In genomic region chr13:45513009-45513984, GRCm38 (mm10) we compare ENCODE assay signal across 10 mouse cellular contexts. TPM values are rescaled to one million over a fixed set of nuclear protein-coding genes. Genes with fewer than 3 reads are reported as not detected.
DNase-seq lines count a peak whose midpoint lies in the region; ATAC-seq and TF ChIP-seq lines count a peak whose summit lies in the region.
"Had no signal": no experiment of that assay in that cellular context is flagged by ENCODE, and none has a peak within 500 bp of the region (broad histone marks: within the 10 kb centered on the region; RNA-seq: fewer than 3 reads in every experiment).

No protein-coding gene starts in this region.

- no peak; the same call in 1 of the 2 replicates for ATAC-seq in megakaryocyte, adult 5-6 weeks (ENCODE audit: poor library complexity, severe bottlenecking)
- ATAC-seq in embryonic facial prominence, embryonic 15.5 days (ENCODE audit: insufficient number of reproducible peaks, low FRiP score, low TSS enrichment, low read depth): no peak
- ATAC-seq: forebrain, embryonic 16.5 days had no signal

- H3K27ac ChIP-seq in heart, embryonic 10.5 days: peak overlapping the region; percentile 93
- 0 out of 2 replicates have a peak overlapping the region, but pooled peaks have one; percentile 34 for H3K27ac ChIP-seq in embryonic facial prominence, embryonic 15.5 days (replicated peaks)

- intact Hi-C loops in heart, postnatal 25 days (cut with DNase I): no loop called here

- H3K4me3 ChIP-seq in heart, embryonic 10.5 days: no peak overlapping the region
- H3K4me3 ChIP-seq in megakaryocyte, embryonic 14.5 days (replicated peaks): peak overlapping the region; percentile 81
- H3K4me3 ChIP-seq in embryonic facial prominence, embryonic 15.5 days (replicated peaks): no peak overlapping the region
- no peak overlapping the region for H3K4me3 ChIP-seq in myocyte

- TF ChIP-seq POLR2A in myocyte (IDR thresholded peaks at IDR 0.05; ENCODE audit: insufficient read length, low read depth): no peak

- WGBS in heart, embryonic 10.5 days: 55% methylated on average over 12 of the region's 12 CpGs
- WGBS in embryonic facial prominence, embryonic 15.5 days: 69% methylated on average over 12 of the region's 12 CpGs

- H3K36me3 ChIP-seq in heart, embryonic 10.5 days: peaks cover 15% of the 10 kb centered on the region; the same call in 1 of the 2 replicates
- peaks cover 70% of the 10 kb centered on the region for H3K36me3 ChIP-seq in megakaryocyte, embryonic 14.5 days (replicated peaks; ENCODE audit: low read length)
- no peaks in the 10 kb centered on the region for H3K36me3 ChIP-seq in embryonic facial prominence, embryonic 15.5 days
- no peaks in the 10 kb centered on the region for H3K36me3 ChIP-seq in myocyte (ENCODE audit: control insufficient read depth, insufficient read depth)

- no peaks in the 10 kb centered on the region for H3K9me3 ChIP-seq in heart, embryonic 10.5 days
- no peaks in the 10 kb centered on the region for H3K9me3 ChIP-seq in megakaryocyte, embryonic 14.5 days
- no peaks in the 10 kb centered on the region for H3K9me3 ChIP-seq in embryonic facial prominence, embryonic 15.5 days (replicated peaks)

- H3K9ac ChIP-seq in embryonic facial prominence, embryonic 15.5 days: no peak overlapping the region

- H3K4me2 ChIP-seq in embryonic facial prominence, embryonic 15.5 days (replicated peaks): no peak overlapping the region
- peak overlapping the region; percentile 32 for H3K4me2 ChIP-seq in myocyte (ENCODE audit: low read depth)

- H3ac ChIP-seq in myocyte (ENCODE audit: control insufficient read depth, insufficient read length): no peak overlapping the region

- no peaks in the 10 kb centered on the region for H3K79me2 ChIP-seq in myocyte (ENCODE audit: control insufficient read depth, insufficient read depth)

- H3K4me1 ChIP-seq in heart, embryonic 10.5 days: peaks cover 81% of the 10 kb centered on the region
- H3K4me1 ChIP-seq in megakaryocyte, embryonic 14.5 days: peaks cover 87% of the 10 kb centered on the region
- peaks cover 60% of the 10 kb centered on the region for H3K4me1 ChIP-seq in embryonic facial prominence, embryonic 15.5 days

- H3K27me3 ChIP-seq in heart, embryonic 10.5 days (ENCODE audit: insufficient read depth, poor library complexity, severe bottlenecking): no peaks in the 10 kb centered on the region
- no peaks in the 10 kb centered on the region for H3K27me3 ChIP-seq in megakaryocyte, embryonic 14.5 days (replicated peaks)
- H3K27me3 ChIP-seq in embryonic facial prominence, embryonic 15.5 days: no peaks in the 10 kb centered on the region
- H3K27me3 ChIP-seq in myocyte (ENCODE audit: control insufficient read depth, insufficient read depth, insufficient read length): no peaks in the 10 kb centered on the region

- no peak for DNase-seq in heart, embryonic 10.5 days (ENCODE audit: low spot score)
- no peak for DNase-seq in heart, postnatal 25 days (ENCODE audit: low spot score)
- no peak for DNase-seq in thymus, postnatal 10 days (ENCODE audit: low spot score in 2 of 2)
- DNase-seq in B cell, adult 2 months: no peak
- DNase-seq: retina, postnatal 1 day had no signal

TF ChIP-seq in myocyte, 11 proteins besides CTCF, POLR2A, EP300 and RAD21:
- TF ChIP-seq CEBPB (IDR thresholded peaks at IDR 0.05; ENCODE audit: insufficient read depth, poor library complexity, severe bottlenecking) (no peak), MYOG (IDR thresholded peaks at IDR 0.05; ENCODE audit: control insufficient read depth in 1 of 3, insufficient read depth in 1 of 3, insufficient read length in 2 of 3, low read depth in 2 of 3) (peak; percentile 66 to 96 (median 87)), MAX (IDR thresholded peaks at IDR 0.05; ENCODE audit: low read depth) (no peak), TCF12 (IDR thresholded peaks at IDR 0.05; ENCODE audit: insufficient read depth, poor library complexity, severe bottlenecking) (peak; percentile 81), POLR2AphosphoS2 (IDR thresholded peaks at IDR 0.05; ENCODE audit: insufficient read length, low read depth) (no peak), E2F4 (IDR thresholded peaks at IDR 0.05; ENCODE audit: insufficient read depth) (no peak), REST (IDR thresholded peaks at IDR 0.05; ENCODE audit: insufficient read depth, insufficient read length) (no peak), MYOD1 (IDR thresholded peaks at IDR 0.05; ENCODE audit: control insufficient read depth in 1 of 3, insufficient read length in 2 of 3, low read depth in 2 of 3) (peak; percentile 54 to 92 (median 86)), USF1 (IDR thresholded peaks at IDR 0.05; ENCODE audit: low read depth) (no peak), TCF3 (IDR thresholded peaks at IDR 0.05; ENCODE audit: insufficient read length, low read depth) (peak; percentile 61), SRF (IDR thresholded peaks at IDR 0.05; ENCODE audit: control insufficient read depth, insufficient read length, low read depth) (no peak)

RNA-seq across cellular contexts. Expression of gene Gmpr, which starts 6.1 kb away (rescaled TPM):
- 133 and 207 TPM in 2 replicates for polyA plus RNA-seq in heart, embryonic 10.5 days (2016; fragmentation: Nextera tagmentation; extraction: Ambion mirVana)
- total RNA-seq in heart, postnatal 25 days (2021): 100 to 1,000 TPM; 167 to 189 TPM
- 140 and 296 TPM in 2 replicates for polyA plus RNA-seq in megakaryocyte, embryonic 14.5 days (2012; ENCODE audit: insufficient read depth, low replicate concordance)
- 1.7 and 2.0 TPM in 2 replicates for total RNA-seq in megakaryocyte, adult 5-6 weeks (2015)
- total RNA-seq in megakaryocyte, adult 5-6 weeks (2017): 1.0 and 1.1 TPM in 2 replicates
- polyA plus RNA-seq in embryonic facial prominence, embryonic 15.5 days (2015; fragmentation: Nextera tagmentation; extraction: Ambion mirVana): 39.3 and 39.6 TPM in 2 replicates
- polyA plus RNA-seq in myocyte (2012; fragmentation: generic; extraction: Trizol): 41.6 TPM
